Comparison of ENCODE assay signal across 21 mouse cellular contexts in genomic region chr4:34172000-34172399, GRCm38 (mm10).
DNase-seq lines count a peak whose midpoint lies in the region; ATAC-seq lines count a peak whose summit lies in the region.
"Had no signal": no experiment of that assay in that cellular context is flagged by ENCODE, and none has a peak within 500 bp of the region (broad histone marks: within the 10 kb centered on the region; RNA-seq: fewer than 3 reads in every experiment).

No protein-coding gene starts in this region.

- no peaks in the 10 kb centered on the region for H3K9me3 ChIP-seq in midbrain, embryonic 15.5 days
- no peaks in the 10 kb centered on the region for H3K9me3 ChIP-seq in midbrain, embryonic 11.5 days (ENCODE audit: control insufficient read depth, low read length)
- no peaks in the 10 kb centered on the region for H3K9me3 ChIP-seq in kidney, embryonic 14.5 days (ENCODE audit: control insufficient read depth, low read length)
- H3K9me3 ChIP-seq: embryonic facial prominence, embryonic 13.5 days; forebrain, embryonic 12.5 days; heart, embryonic 13.5 days; hindbrain, embryonic 13.5 days had no signal

- H3K4me2 ChIP-seq in midbrain, embryonic 15.5 days: no peak overlapping the region
- H3K4me2 ChIP-seq in midbrain, embryonic 11.5 days: no peak overlapping the region
- H3K4me2 ChIP-seq in kidney, embryonic 14.5 days (replicated peaks; ENCODE audit: low read depth, low read length): no peak overlapping the region
- H3K4me2 ChIP-seq: embryonic facial prominence, embryonic 13.5 days; forebrain, embryonic 12.5 days; heart, embryonic 13.5 days; hindbrain, embryonic 13.5 days had no signal

- no peak overlapping the region for H3K4me3 ChIP-seq in midbrain, embryonic 15.5 days
- H3K4me3 ChIP-seq in midbrain, embryonic 11.5 days (ENCODE audit: low read depth, low read length): no peak overlapping the region
- H3K4me3 ChIP-seq in kidney, embryonic 14.5 days (ENCODE audit: low read length): no peak overlapping the region
- H3K4me3 ChIP-seq: embryonic facial prominence, embryonic 13.5 days; forebrain, embryonic 12.5 days; gastrocnemius, adult 2 months; heart, embryonic 13.5 days; hindbrain, embryonic 13.5 days had no signal

- H3K27me3 ChIP-seq in midbrain, embryonic 15.5 days (replicated peaks): no peaks in the 10 kb centered on the region
- no peaks in the 10 kb centered on the region for H3K27me3 ChIP-seq in midbrain, embryonic 11.5 days (ENCODE audit: control insufficient read depth, insufficient read depth, low read length)
- H3K27me3 ChIP-seq in kidney, embryonic 14.5 days (ENCODE audit: control insufficient read depth, insufficient read depth, low read length): no peaks in the 10 kb centered on the region
- H3K27me3 ChIP-seq: embryonic facial prominence, embryonic 13.5 days; forebrain, embryonic 12.5 days; heart, embryonic 13.5 days; hindbrain, embryonic 13.5 days had no signal

- no peaks in the 10 kb centered on the region for H3K36me3 ChIP-seq in midbrain, embryonic 15.5 days (replicated peaks)
- no peaks in the 10 kb centered on the region for H3K36me3 ChIP-seq in midbrain, embryonic 11.5 days (ENCODE audit: control insufficient read depth, insufficient read depth, low read length)
- no peaks in the 10 kb centered on the region for H3K36me3 ChIP-seq in kidney, embryonic 14.5 days (ENCODE audit: control insufficient read depth, insufficient read depth, low read length)
- H3K36me3 ChIP-seq: embryonic facial prominence, embryonic 13.5 days; forebrain, embryonic 12.5 days; heart, embryonic 13.5 days; hindbrain, embryonic 13.5 days had no signal

- WGBS in midbrain, embryonic 15.5 days: 75% methylated on average over 3 of the region's 3 CpGs
- 81% methylated on average over 3 of the region's 3 CpGs for WGBS in midbrain, embryonic 11.5 days
- WGBS in kidney, embryonic 14.5 days: 74% methylated on average over 3 of the region's 3 CpGs

- ATAC-seq in midbrain, embryonic 15.5 days (replicated peaks): no peak
- no peak for ATAC-seq in midbrain, embryonic 11.5 days (ENCODE audit: low FRiP score)
- ATAC-seq in megakaryocyte progenitor cell, adult 5-6 weeks (replicated peaks; ENCODE audit: poor library complexity): peak; percentile 85
- no peak for ATAC-seq in kidney, embryonic 14.5 days (ENCODE audit: low FRiP score, low TSS enrichment)
- ATAC-seq: CD4-positive, CD25-positive, alpha-beta regulatory T cell, adult 4 months; intestine, embryonic 16.5 days had no signal

- H3K4me1 ChIP-seq in midbrain, embryonic 15.5 days: 0 out of 2 replicates have a peak, but pooled peaks cover 4% of the 10 kb centered on the region
- H3K4me1 ChIP-seq in midbrain, embryonic 11.5 days (ENCODE audit: control insufficient read depth, insufficient read depth, low read length): no peaks in the 10 kb centered on the region
- H3K4me1 ChIP-seq in kidney, embryonic 14.5 days (ENCODE audit: control insufficient read depth, insufficient read depth, low read length): no peaks in the 10 kb centered on the region
- H3K4me1 ChIP-seq: embryonic facial prominence, embryonic 13.5 days; forebrain, embryonic 12.5 days; heart, embryonic 13.5 days had no signal

- DNase-seq in midbrain, embryonic 11.5 days (ENCODE audit: low spot score, missing footprints): no peak
- DNase-seq in MEL-GATA-1-ER (ENCODE audit: extremely low read depth, low read depth): peak; percentile 26
- no peak for DNase-seq in natural killer cell, adult 2 months (ENCODE audit: low spot score in 2 of 2)
- DNase-seq: adrenal gland, adult 8-10 months; B cell, adult 2 months; cerebellum, adult 11-12 months; cerebellum, adult 9-10 months; cerebellum, postnatal 25 days; gastrocnemius, adult 2 months; gastrocnemius, postnatal 25 days; heart, adult 11 months; heart, postnatal 36 days had no signal

- no peak overlapping the region for H3K9ac ChIP-seq in midbrain, embryonic 15.5 days
- no peak overlapping the region for H3K9ac ChIP-seq in midbrain, embryonic 11.5 days (ENCODE audit: low read length)
- no peak overlapping the region for H3K9ac ChIP-seq in kidney, embryonic 14.5 days (ENCODE audit: low read depth, low read length)
- H3K9ac ChIP-seq: embryonic facial prominence, embryonic 13.5 days; forebrain, embryonic 12.5 days; heart, embryonic 13.5 days; hindbrain, embryonic 13.5 days had no signal

- H3K27ac ChIP-seq in midbrain, embryonic 15.5 days: peak overlapping the region; percentile 32; the same call in 1 of the 2 replicates
- no peak overlapping the region for H3K27ac ChIP-seq in midbrain, embryonic 11.5 days (ENCODE audit: low read depth, low read length)
- no peak overlapping the region for H3K27ac ChIP-seq in kidney, embryonic 14.5 days (ENCODE audit: low read depth, low read length)
- H3K27ac ChIP-seq: embryonic facial prominence, embryonic 13.5 days; forebrain, embryonic 12.5 days; gastrocnemius, adult 2 months; heart, embryonic 13.5 days; hindbrain, embryonic 13.5 days had no signal
